Mouse (Mus musculus) heart, embryonic 14.5 days (tissue): Measurements from ENCODE around the gene Armcx4. TPM values are rescaled to one million over a fixed set of nuclear protein-coding genes. Genes with fewer than 3 reads are reported as not detected.
"Not testable (repeated sequence)": the region's sequence is repeated elsewhere in the genome, so short reads cannot be mapped to it uniquely, and the experiment has no call there.

ENCODE experiments used
- ATAC-seq: fragments of 200-750 bp; cut with Nextera tagmentation; 2 replicates; pipeline ENCODE4 v1.8.0; 2017; ENCODE audit warnings: low read depth, moderate TSS enrichment; ENCODE audit not compliant: insufficient number of reproducible peaks, insufficient read depth, low FRiP score
- H3K27ac ChIP-seq, 2 experiments: fragments of 200-500 bp in 1 of 2; fragments of 300-500 bp in 1 of 2; sonication (generic) in 1 of 2; replicated peaks in 1 of 2; 2 replicates each; pipeline ENCODE4 v1.5.1; 2012 to 2014; ENCODE audit warnings: low read depth in 2 of 2, low read length in 2 of 2, control low read depth in 1 of 2, mild to moderate bottlenecking in 1 of 2, mixed read lengths in 1 of 2; ENCODE audit not compliant: control insufficient read depth in 1 of 2, insufficient read depth in 1 of 2
- H3K27me3 ChIP-seq: fragments of 300-500 bp; sonication (generic); 2 replicates; pipeline ENCODE4 v1.6.1; 2014; ENCODE audit warnings: mild to moderate bottlenecking, low read length, control low read depth; ENCODE audit not compliant: control insufficient read depth, insufficient read depth
- H3K36me3 ChIP-seq: fragments of 300-500 bp; sonication (generic); 2 replicates; pipeline ENCODE4 v1.6.1; 2014; ENCODE audit warnings: mild to moderate bottlenecking, control low read depth, low read length, mixed read lengths; ENCODE audit not compliant: control insufficient read depth, insufficient read depth
- H3K4me1 ChIP-seq, 2 experiments: fragments of 200-500 bp in 1 of 2; fragments of 300-500 bp in 1 of 2; sonication (generic) in 1 of 2; 2 replicates each; pipeline ENCODE4 v1.6.1; 2012 to 2014; ENCODE audit warnings: low read length in 2 of 2, control low read depth in 1 of 2, mixed read lengths in 1 of 2; ENCODE audit not compliant: control insufficient read depth in 2 of 2, insufficient read depth in 2 of 2
- H3K4me2 ChIP-seq: fragments of 300-500 bp; sonication (generic); 2 replicates; pipeline ENCODE4 v1.6.1; 2014; ENCODE audit warnings: mild to moderate bottlenecking, low read length
- H3K4me3 ChIP-seq, 2 experiments: fragments of 200-500 bp in 1 of 2; fragments of 300-500 bp in 1 of 2; sonication (generic) in 1 of 2; 2 replicates each; pipeline ENCODE4 v1.5.1; 2012 to 2014; ENCODE audit warnings: low read length in 2 of 2, mild to moderate bottlenecking in 2 of 2, control low read depth in 1 of 2, low read depth in 1 of 2, moderate library complexity in 1 of 2; ENCODE audit not compliant: control insufficient read depth in 1 of 2, insufficient read depth in 1 of 2
- H3K9ac ChIP-seq: fragments of 300-500 bp; sonication (generic); 2 replicates; pipeline ENCODE4 v1.6.1; 2014; ENCODE audit warnings: mild to moderate bottlenecking, low read length
- H3K9me3 ChIP-seq: fragments of 300-500 bp; sonication (generic); 2 replicates; pipeline ENCODE4 v1.6.1; 2016; ENCODE audit warnings: low read length, control low read depth; ENCODE audit not compliant: control insufficient read depth
- WGBS: fragments of 180-500 bp; shearing (Covaris S2); extraction: QIAGEN DNeasy Blood & Tissue Kit; methylation state at CpG from one replicate; pipeline ENCODE4 v1.1.7; 2014; 5-methylcytosine and 5-hydroxymethylcytosine counted together
- polyA plus RNA-seq: library from polyadenylated mRNA; unstranded; fragments of >200 nt; fragmentation: Nextera tagmentation; extraction: Ambion mirVana; gene quantifications from 2 replicates; pipeline ENCODE4 v1.2.1, GENCODE M21; 2014

Armcx4 gene
- polyA plus RNA-seq, 1 experiment from 2014 or later: 5.0 TPM

- Histone ChIP-seq H3K27ac (no peak overlapping the region; a peak in 1 of 4 replicates), H3K4me2 (no peak overlapping the region; the same call in 1 of the 2 replicates), H3K4me3 (no peak overlapping the region), H3K9me3 (no peaks in the 10 kb centered on the region), H3K9ac (no peak overlapping the region), H3K36me3 (peaks cover 18% of the 10 kb centered on the region), H3K27me3 (no peaks in the 10 kb centered on the region), H3K4me1 (no peaks in the 10 kb centered on the region)
- no peak for ATAC-seq
- 40% methylated on average over 3 of the region's 3 CpGs for WGBS
These were observed 30.5 kb downstream of the Armcx4 start for GRCm38 (mm10) chrX:134716863-134717262.

- H3K9me3 ChIP-seq: no peaks in the 10 kb centered on the region
- peak; percentile 92 for ATAC-seq
- H3K36me3 ChIP-seq: peaks cover 18% of the 10 kb centered on the region
- peak within 1 kb of the TSS; percentile 96 to 97 for H3K27ac ChIP-seq
- 14% methylated on average over 16 of the region's 16 CpGs for WGBS
- H3K4me1 ChIP-seq: no peaks in the 10 kb centered on the region
- peak within 1 kb of the TSS; percentile 59 to 71 for H3K4me3 ChIP-seq
- peak within 1 kb of the TSS; percentile 63 for H3K4me2 ChIP-seq
- no peaks in the 10 kb centered on the region for H3K27me3 ChIP-seq
- H3K9ac ChIP-seq: peak within 1 kb of the TSS; percentile 83
These were observed 31.5 kb downstream of the Armcx4 start, which contains the start of gene Armcx1 for GRCm38 (mm10) chrX:134717752-134718308. TSS of gene Armcx1 (plus strand) at chrX:134717963.

GRCm38 (mm10) chrX:134718524-134718923, 32.2 kb downstream of the Armcx4 start:
- peak overlapping the region; percentile 96 to 97 for H3K27ac ChIP-seq
- peaks cover 18% of the 10 kb centered on the region for H3K36me3 ChIP-seq
- ATAC-seq: peak; percentile 76
- peak overlapping the region; percentile 63 for H3K4me2 ChIP-seq
- H3K4me3 ChIP-seq: peak overlapping the region; percentile 59 to 71
- 19% methylated on average over 14 of the region's 14 CpGs for WGBS
- no peaks in the 10 kb centered on the region for H3K4me1 ChIP-seq
- no peaks in the 10 kb centered on the region for H3K27me3 ChIP-seq
- no peaks in the 10 kb centered on the region for H3K9me3 ChIP-seq
- H3K9ac ChIP-seq: peak overlapping the region; percentile 83

- not testable (repeated sequence) for H3K9ac ChIP-seq, H3K27me3 ChIP-seq, H3K27ac ChIP-seq, H3K4me2 ChIP-seq, H3K9me3 ChIP-seq, H3K4me3 ChIP-seq, ATAC-seq, H3K4me1 ChIP-seq
- WGBS: 44% methylated on average over 1 of the region's 2 CpGs
- H3K36me3 ChIP-seq: peaks cover 18% of the 10 kb centered on the region
These were observed 37.4 kb downstream of the Armcx4 start for GRCm38 (mm10) chrX:134723762-134724161.

- Histone ChIP-seq H3K4me1 (no peaks in the 10 kb centered on the region), H3K27me3 (no peaks in the 10 kb centered on the region), H3K4me3 (no peak overlapping the region), H3K27ac (no peak overlapping the region; a peak in 1 of 4 replicates), H3K36me3 (no peaks in the 10 kb centered on the region), H3K9me3 (no peaks in the 10 kb centered on the region), H3K4me2 (no peak overlapping the region), H3K9ac (no peak overlapping the region)
- WGBS: 45% methylated on average over 4 of the region's 4 CpGs
- ATAC-seq: no peak
These were observed 43.5 kb downstream of the Armcx4 start for GRCm38 (mm10) chrX:134729778-134730177.

- Histone ChIP-seq H3K4me3 (no peak overlapping the region), H3K4me1 (no peaks in the 10 kb centered on the region), H3K9ac (no peak overlapping the region), H3K4me2 (no peak overlapping the region), H3K27me3 (no peaks in the 10 kb centered on the region), H3K36me3 (no peaks in the 10 kb centered on the region), H3K9me3 (no peaks in the 10 kb centered on the region), H3K27ac (no peak overlapping the region)
- 89% methylated on average over 1 of the region's 1 CpGs for WGBS
- no peak for ATAC-seq
These were observed 51.5 kb downstream of the Armcx4 start for GRCm38 (mm10) chrX:134737796-134738195.

- Histone ChIP-seq H3K9me3 (no peaks in the 10 kb centered on the region), H3K4me1 (no peaks in the 10 kb centered on the region), H3K9ac (no peak overlapping the region), H3K36me3 (no peaks in the 10 kb centered on the region), H3K27me3 (no peaks in the 10 kb centered on the region), H3K27ac (no peak overlapping the region), H3K4me2 (no peak overlapping the region), H3K4me3 (no peak overlapping the region)
- ATAC-seq: no peak
- 46% methylated on average over 4 of the region's 4 CpGs for WGBS
These were observed 52.8 kb downstream of the Armcx4 start for GRCm38 (mm10) chrX:134739160-134739559.

GRCm38 (mm10) chrX:134741862-134742261, 55.5 kb downstream of the Armcx4 start:
- ATAC-seq: no peak
- WGBS: 60% methylated on average over 5 of the region's 5 CpGs

More at GRCm38 (mm10) chrX:134741862-134742261, 55.5 kb downstream of the Armcx4 start:
- Histone ChIP-seq H3K9ac (no peak overlapping the region), H3K4me2 (no peak overlapping the region), H3K27ac (no peak overlapping the region), H3K4me3 (no peak overlapping the region), H3K4me1 (no peaks in the 10 kb centered on the region), H3K9me3 (no peaks in the 10 kb centered on the region), H3K27me3 (no peaks in the 10 kb centered on the region), H3K36me3 (no peaks in the 10 kb centered on the region)
